Mouse (Mus musculus) hindbrain, embryonic 12.5 days (tissue): ENCODE measurements around the gene Uba7. TPM values are rescaled to one million over a fixed set of nuclear protein-coding genes. Genes with fewer than 3 reads are reported as not detected.
A peak's percentile ranks its signal among the peaks of the same experiment; 100 is the strongest.
"Not testable (repeated sequence)": the region's sequence is repeated elsewhere in the genome, so short reads cannot be mapped to it uniquely, and the experiment has no call there.

Source experiments
- ATAC-seq: fragments of 200-750 bp; cut with Nextera tagmentation; 2 replicates; pipeline ENCODE4 v1.8.0; 2017; ENCODE audit warnings: moderate TSS enrichment; ENCODE audit not compliant: low FRiP score
- H3K27ac ChIP-seq: fragments of 300-500 bp; sonication (generic); 2 replicates; pipeline ENCODE4 v1.5.1; 2016; ENCODE audit warnings: mild to moderate bottlenecking
- H3K27me3 ChIP-seq: fragments of 300-500 bp; sonication (generic); 2 replicates; pipeline ENCODE4 v1.6.1; 2016; ENCODE audit warnings: mild to moderate bottlenecking
- H3K36me3 ChIP-seq: fragments of 300-500 bp; sonication (generic); 2 replicates; pipeline ENCODE4 v1.6.1; 2016; ENCODE audit warnings: mild to moderate bottlenecking
- H3K4me1 ChIP-seq: fragments of 300-500 bp; sonication (generic); 2 replicates; pipeline ENCODE4 v1.6.1; 2016
- H3K4me2 ChIP-seq: fragments of 300-500 bp; sonication (generic); replicated peaks from 2 replicates; pipeline ENCODE4 v1.6.1; 2016; ENCODE audit warnings: mild to moderate bottlenecking
- H3K4me3 ChIP-seq: fragments of 300-500 bp; sonication (generic); 2 replicates; pipeline ENCODE4 v1.5.1; 2016; ENCODE audit warnings: mild to moderate bottlenecking
- H3K9ac ChIP-seq: fragments of 300-500 bp; sonication (generic); 2 replicates; pipeline ENCODE4 v1.6.1; 2016; ENCODE audit warnings: mild to moderate bottlenecking, moderate library complexity
- H3K9me3 ChIP-seq: fragments of 300-500 bp; sonication (generic); replicated peaks from 2 replicates; pipeline ENCODE4 v1.6.1; 2016; ENCODE audit warnings: mild to moderate bottlenecking
- WGBS: fragments of 180-500 bp; shearing (Covaris S2); methylation state at CpG from one replicate; pipeline ENCODE4 v1.1.7; 2016; 5-methylcytosine and 5-hydroxymethylcytosine counted together
- polyA plus RNA-seq: library from polyadenylated mRNA; unstranded; fragments of >200 nt; fragmentation: Nextera tagmentation; extraction: Ambion mirVana; gene quantifications from 2 replicates; pipeline ENCODE4 v1.2.1, GENCODE M21; 2016

Gene Uba7
- polyA plus RNA-seq, 1 experiment from 2014 or later = 12.7 TPM

DNA sequence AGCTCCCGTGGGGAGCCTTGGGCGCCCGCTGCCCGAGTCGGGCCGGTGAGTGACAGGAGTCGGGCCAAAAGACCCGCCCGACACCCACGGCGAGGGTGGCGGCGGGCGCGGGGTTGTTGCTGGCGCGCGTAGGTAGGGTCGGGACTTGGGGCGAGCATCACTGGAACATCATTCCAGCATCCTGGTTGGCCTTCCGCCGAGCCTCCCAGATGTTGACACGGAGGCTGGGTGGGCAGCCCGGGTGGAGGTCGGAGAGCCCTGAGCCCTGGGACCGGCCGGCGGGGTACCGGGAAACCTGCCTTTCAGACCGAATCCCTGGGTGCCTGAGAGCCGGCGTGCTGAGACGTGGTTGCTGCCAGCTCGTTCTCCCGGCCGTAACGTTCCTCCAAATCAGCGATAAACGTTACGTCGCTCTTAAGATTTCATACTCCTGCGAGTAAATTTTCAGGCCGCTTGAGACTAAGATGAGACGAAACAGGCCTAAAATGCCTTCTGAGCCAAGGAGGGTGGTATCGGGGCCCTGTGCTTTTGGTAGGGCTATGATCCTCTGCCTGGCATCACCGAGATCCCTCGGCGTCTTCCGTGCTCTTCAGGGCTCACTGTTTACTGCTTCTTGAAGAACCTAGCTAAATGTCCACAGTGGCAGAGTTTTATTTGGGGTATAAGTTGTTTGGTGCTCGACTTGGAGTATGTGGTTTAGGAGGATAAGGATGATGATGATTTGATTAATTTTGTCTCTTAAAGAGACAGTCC, 27.6 kb downstream of the Uba7 start:
- peak; percentile 72 for ATAC-seq
- Histone ChIP-seq H3K27me3 (no peaks in the 10 kb centered on the region), H3K27ac (peak overlapping the region; percentile 96), H3K36me3 (no peaks in the 10 kb centered on the region), H3K4me1 (peaks cover 26% of the 10 kb centered on the region), H3K9me3 (no peaks in the 10 kb centered on the region), H3K4me2 (peak overlapping the region; percentile 84), H3K9ac (peak overlapping the region; percentile 96), H3K4me3 (peak overlapping the region; percentile 98)
- WGBS = under 1% methylated on average over 50 of the region's 50 CpGs

DNA sequence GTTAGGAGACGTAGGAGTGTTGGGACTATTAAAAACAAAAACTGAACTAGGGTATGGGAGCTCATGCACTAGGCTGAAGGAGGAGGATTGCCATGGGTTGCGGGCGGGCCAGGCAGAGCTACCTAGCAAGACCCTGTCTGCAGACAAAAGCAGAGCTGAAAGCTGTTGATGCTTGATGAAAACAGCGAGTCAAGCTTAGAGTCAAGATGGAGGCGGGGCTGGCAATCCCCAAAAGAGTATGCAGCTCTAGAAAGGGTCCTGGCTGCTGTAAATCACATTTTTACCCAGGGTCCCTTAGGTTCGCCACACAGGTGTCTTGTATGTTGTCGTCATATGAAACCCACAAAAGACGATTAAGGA, 28.2 kb downstream of the Uba7 start:
- Histone ChIP-seq H3K27me3 (no peaks in the 10 kb centered on the region), H3K4me2 (peak overlapping the region; percentile 84), H3K9ac (peak overlapping the region; percentile 96), H3K4me1 (peaks cover 26% of the 10 kb centered on the region), H3K9me3 (no peaks in the 10 kb centered on the region), H3K27ac (peak overlapping the region; percentile 96), H3K4me3 (peak overlapping the region; percentile 98), H3K36me3 (no peaks in the 10 kb centered on the region)
- 20% methylated on average over 8 of the region's 8 CpGs for WGBS
- ATAC-seq = no peak

DNA sequence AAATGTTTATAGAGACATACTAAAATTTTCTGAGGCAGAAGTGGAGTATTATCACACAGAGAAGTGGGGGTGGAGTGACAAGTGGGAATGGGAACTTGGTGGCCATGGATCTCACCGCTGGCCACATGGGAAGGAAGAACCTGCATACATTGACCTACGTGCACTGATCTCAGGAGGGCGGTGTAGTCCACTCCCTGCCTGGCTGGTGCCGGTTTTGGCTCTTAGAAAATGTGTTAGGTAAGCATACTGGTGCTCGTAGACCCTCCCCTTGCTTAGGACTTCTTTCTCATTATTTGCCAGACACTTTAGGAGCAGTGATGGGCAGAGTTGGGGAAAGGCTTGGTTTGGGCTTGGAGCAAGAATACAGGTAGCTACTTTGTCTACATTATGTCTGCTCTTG, 32.7 kb downstream of the Uba7 start:
- no peak overlapping the region for H3K4me3 ChIP-seq
- H3K27me3 ChIP-seq = no peaks in the 10 kb centered on the region
- no peaks in the 10 kb centered on the region for H3K9me3 ChIP-seq
- WGBS = 93% methylated on average over 5 of the region's 5 CpGs
- no peak for ATAC-seq
- no peak overlapping the region for H3K9ac ChIP-seq
- H3K27ac ChIP-seq = no peak overlapping the region
- H3K36me3 ChIP-seq = peaks cover 7% of the 10 kb centered on the region
- peaks cover 22% of the 10 kb centered on the region for H3K4me1 ChIP-seq
- H3K4me2 ChIP-seq = no peak overlapping the region

DNA sequence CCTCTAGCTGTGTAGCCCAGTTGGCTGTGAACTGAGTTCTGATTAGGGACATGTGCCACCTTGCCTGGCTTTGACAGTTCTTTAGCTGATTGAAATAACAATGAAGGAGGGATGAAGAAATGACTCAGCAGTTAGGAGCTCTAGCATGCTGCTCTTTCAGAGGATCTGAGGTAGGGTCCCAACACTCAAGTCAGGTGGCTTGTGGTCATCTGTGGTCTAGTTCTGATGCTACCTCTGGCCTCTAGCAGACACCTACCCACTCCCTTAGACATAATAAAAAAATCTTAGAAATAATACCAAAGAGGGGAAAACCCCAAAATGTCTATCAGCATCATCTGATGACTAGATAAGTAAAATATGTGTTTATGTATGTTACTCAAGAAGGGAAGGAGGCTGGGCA, 35.1 kb downstream of the Uba7 start:
- ATAC-seq = no peak
- no peak overlapping the region for H3K4me3 ChIP-seq
- no peak overlapping the region for H3K9ac ChIP-seq
- H3K36me3 ChIP-seq = peaks cover 7% of the 10 kb centered on the region
- H3K4me1 ChIP-seq = peaks cover 2% of the 10 kb centered on the region; the same call in 1 of the 2 replicates
- no peaks in the 10 kb centered on the region for H3K27me3 ChIP-seq
- H3K27ac ChIP-seq = no peak overlapping the region
- no peaks in the 10 kb centered on the region for H3K9me3 ChIP-seq
- no peak overlapping the region for H3K4me2 ChIP-seq

DNA sequence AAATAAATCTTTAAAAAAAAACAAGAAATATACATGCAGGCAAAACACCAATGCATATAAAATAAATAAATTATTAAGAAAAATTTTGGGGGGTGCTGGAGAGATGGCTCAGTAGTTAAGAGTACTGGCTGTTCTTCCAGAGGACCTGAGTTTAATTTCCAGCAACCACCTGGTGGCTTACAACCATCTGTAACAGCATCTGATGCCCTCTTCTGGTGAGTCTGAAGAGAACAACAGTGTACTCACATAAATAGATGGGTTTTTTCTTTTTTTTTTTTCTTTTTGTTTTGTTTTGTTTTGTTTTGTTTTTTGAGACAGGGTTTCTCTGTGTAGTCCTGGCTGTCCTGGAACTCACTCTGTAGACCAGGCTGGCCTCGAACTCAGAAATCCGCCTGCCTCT, 38.3 kb downstream of the Uba7 start:
- not testable (repeated sequence) for H3K9me3 ChIP-seq, H3K27ac ChIP-seq, H3K27me3 ChIP-seq, H3K36me3 ChIP-seq, H3K4me2 ChIP-seq, H3K4me3 ChIP-seq, H3K9ac ChIP-seq, H3K4me1 ChIP-seq, ATAC-seq
- WGBS = 96% methylated on average over 2 of the region's 2 CpGs

DNA sequence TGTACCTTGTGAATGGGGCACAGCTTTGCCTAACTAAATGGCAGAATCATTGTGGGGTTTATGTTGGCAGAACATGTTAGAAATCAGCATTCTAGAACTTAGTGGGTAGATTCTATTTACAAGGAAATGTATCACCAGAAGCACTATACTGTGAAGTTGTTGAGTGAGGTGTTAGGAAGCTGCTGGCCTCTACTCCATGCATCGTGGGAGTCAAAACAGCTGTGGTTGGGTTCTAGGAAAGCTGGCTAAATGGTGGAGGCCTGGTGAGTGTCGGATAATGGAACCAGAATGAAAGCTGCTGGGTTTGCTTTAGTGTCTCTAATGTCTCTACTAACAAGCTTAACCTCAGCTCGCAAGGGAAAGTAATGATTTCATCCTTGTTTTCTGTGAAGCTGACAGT, 41.8 kb downstream of the Uba7 start:
- peaks cover 7% of the 10 kb centered on the region for H3K36me3 ChIP-seq
- 84% methylated on average over 3 of the region's 3 CpGs for WGBS
- no peak overlapping the region for H3K9ac ChIP-seq
- no peak for ATAC-seq
- no peaks in the 10 kb centered on the region for H3K4me1 ChIP-seq
- no peak overlapping the region for H3K4me3 ChIP-seq
- H3K9me3 ChIP-seq = no peaks in the 10 kb centered on the region
- no peak overlapping the region for H3K4me2 ChIP-seq
- H3K27me3 ChIP-seq = no peaks in the 10 kb centered on the region
- H3K27ac ChIP-seq = no peak overlapping the region

DNA sequence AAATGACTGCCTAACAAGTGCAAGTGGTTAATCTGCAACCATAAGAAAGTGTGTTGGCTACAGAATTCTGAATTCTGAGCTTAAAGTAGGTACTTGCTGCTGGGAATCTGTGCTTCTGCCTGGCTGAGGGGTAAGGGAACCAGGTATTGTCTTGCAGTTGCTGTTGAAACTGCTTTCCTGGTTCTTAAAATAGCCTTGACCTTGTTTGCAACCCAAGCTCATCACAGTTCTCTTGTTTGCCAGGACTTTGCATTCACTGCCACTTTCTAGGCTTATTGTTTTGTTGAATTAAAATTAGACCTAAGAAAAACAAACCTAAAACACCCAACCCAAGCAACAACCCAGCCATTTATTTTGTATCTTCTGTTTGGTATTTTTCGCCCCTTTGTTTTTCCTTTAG, 45.4 kb downstream of the Uba7 start:
- H3K27me3 ChIP-seq = no peaks in the 10 kb centered on the region
- 86% methylated on average over 1 of the region's 1 CpGs for WGBS
- H3K9ac ChIP-seq = no peak overlapping the region
- no peaks in the 10 kb centered on the region for H3K9me3 ChIP-seq
- H3K4me1 ChIP-seq = no peaks in the 10 kb centered on the region
- H3K4me2 ChIP-seq = no peak overlapping the region
- ATAC-seq = no peak
- H3K4me3 ChIP-seq = no peak overlapping the region
- H3K36me3 ChIP-seq = peaks cover 21% of the 10 kb centered on the region
- H3K27ac ChIP-seq = no peak overlapping the region

DNA sequence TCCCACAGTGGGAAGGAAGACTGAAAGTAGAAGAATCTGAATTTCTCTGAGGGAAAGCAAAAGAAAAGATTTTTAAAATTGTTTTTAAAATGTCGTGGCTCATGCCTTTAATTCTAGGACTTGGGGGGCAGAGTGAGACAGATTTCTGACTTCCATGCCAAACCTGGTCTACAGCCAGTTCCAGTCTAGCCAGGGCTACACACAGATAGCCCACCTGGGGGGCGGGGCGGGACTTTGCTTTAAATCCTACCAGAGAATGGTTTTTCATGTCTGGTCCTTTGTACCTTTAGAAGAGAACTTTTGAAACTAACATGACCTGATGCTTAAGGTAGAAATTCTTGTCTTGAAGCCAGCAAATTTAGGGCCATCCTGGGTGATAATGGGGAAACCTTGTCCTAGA, 47.9 kb downstream of the Uba7 start:
- no peaks in the 10 kb centered on the region for H3K9me3 ChIP-seq
- peaks cover 43% of the 10 kb centered on the region for H3K36me3 ChIP-seq
- H3K4me2 ChIP-seq = no peak overlapping the region
- no peak overlapping the region for H3K4me3 ChIP-seq
- ATAC-seq = no peak
- no peak overlapping the region for H3K9ac ChIP-seq
- 91% methylated on average over 3 of the region's 3 CpGs for WGBS
- no peak overlapping the region for H3K27ac ChIP-seq
- no peaks in the 10 kb centered on the region for H3K4me1 ChIP-seq
- no peaks in the 10 kb centered on the region for H3K27me3 ChIP-seq

DNA sequence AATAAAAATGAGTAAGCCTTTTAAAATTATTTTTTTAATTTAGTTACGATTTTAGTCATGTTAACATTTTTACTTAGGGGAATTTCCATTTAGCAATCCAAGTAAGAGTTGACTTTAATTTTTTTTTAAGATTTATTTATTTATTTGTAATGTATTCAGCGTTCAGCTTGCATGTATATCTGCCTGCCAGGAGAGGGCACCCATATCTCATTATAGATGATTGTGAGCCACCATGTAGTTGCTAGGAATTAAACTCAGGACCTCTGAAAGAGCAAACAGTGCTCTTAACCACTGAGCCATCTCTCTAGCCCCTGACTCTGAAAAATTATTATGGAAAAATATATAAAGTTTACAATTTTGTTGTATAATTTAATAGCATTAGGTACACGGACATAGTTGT, 51.3 kb downstream of the Uba7 start:
- H3K27ac ChIP-seq = no peak overlapping the region
- no peak overlapping the region for H3K4me3 ChIP-seq
- no peak overlapping the region for H3K4me2 ChIP-seq
- no peak for ATAC-seq
- H3K27me3 ChIP-seq = no peaks in the 10 kb centered on the region
- peaks cover 48% of the 10 kb centered on the region for H3K36me3 ChIP-seq
- no peaks in the 10 kb centered on the region for H3K4me1 ChIP-seq
- H3K9me3 ChIP-seq = no peaks in the 10 kb centered on the region
- WGBS = 91% methylated on average over 3 of the region's 3 CpGs
- no peak overlapping the region for H3K9ac ChIP-seq

DNA sequence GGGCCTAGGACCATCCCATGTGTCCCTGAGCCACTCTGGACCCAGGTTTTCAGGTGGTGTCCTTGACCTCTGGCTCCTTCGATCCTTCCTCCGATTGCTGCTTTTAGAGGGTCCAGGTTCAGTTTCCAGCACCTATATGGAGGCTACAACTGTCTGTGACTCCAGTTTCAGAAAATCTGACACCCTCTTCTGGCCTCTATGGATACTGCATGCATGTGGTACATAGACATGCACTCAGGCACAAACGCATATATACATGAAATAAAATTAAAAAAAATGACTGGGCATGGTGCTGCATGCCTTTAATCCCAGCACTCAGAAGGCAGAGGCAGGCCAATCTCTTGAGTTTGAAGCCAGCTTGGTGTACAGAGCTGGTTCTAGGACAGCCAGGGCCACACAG, 52.6 kb downstream of the Uba7 start:
- H3K27ac ChIP-seq = no peak overlapping the region
- H3K9ac ChIP-seq = no peak overlapping the region
- H3K36me3 ChIP-seq = peaks cover 60% of the 10 kb centered on the region
- whole genome bisulfite sequencing = 96% methylated on average over 3 of the region's 3 CpGs
- no peak overlapping the region for H3K4me3 ChIP-seq
- H3K4me2 ChIP-seq = no peak overlapping the region
- no peaks in the 10 kb centered on the region for H3K9me3 ChIP-seq
- H3K27me3 ChIP-seq = no peaks in the 10 kb centered on the region
- no peaks in the 10 kb centered on the region for H3K4me1 ChIP-seq
- no peak for ATAC-seq

DNA sequence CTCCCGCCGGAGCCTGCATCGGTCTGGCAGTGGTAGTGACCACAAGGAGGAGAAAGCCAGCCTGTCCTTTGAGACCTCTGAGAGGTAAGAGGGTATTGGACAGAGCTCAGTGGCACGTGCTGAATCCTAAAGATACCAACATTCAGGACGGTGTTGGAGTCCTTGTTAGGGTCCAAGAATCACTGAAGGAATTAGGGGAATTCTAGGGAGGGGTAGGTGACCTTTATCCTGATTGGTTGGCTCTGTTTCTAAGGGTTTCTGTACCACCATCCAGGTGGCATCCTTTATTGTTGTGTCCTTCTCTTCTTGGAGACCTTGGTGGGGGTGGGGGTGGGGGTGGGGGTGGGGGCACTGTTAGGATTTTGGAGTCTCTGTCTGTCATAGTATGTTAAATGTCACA, 56.8 kb downstream of the Uba7 start:
- Histone ChIP-seq H3K9me3 (no peaks in the 10 kb centered on the region), H3K36me3 (peaks cover 55% of the 10 kb centered on the region), H3K4me3 (no peak overlapping the region), H3K27ac (no peak overlapping the region), H3K4me1 (no peaks in the 10 kb centered on the region), H3K4me2 (no peak overlapping the region), H3K27me3 (no peaks in the 10 kb centered on the region), H3K9ac (no peak overlapping the region)
- 90% methylated on average over 5 of the region's 5 CpGs for WGBS
- ATAC-seq = no peak
